Mouse (Mus musculus): Measurements from ENCODE around the gene Glis1.

GRCm38 (mm10) chr4:107624951-107625350, 190.6 kb downstream of the Glis1 start:
- TF ChIP-seq EP300 (optimal IDR thresholded peaks at IDR 0.05) (no peak), CTCF (IDR thresholded peaks at IDR 0.05; ENCODE audit: low read depth) (no peak)
